Mouse (Mus musculus): ENCODE results near the gene Slc25a34.

GRCm38 (mm10) chr4:141614946-141615345 is 8.7 kb downstream of the Slc25a34 start:
- TF ChIP-seq GATA1 (IDR thresholded peaks at IDR 0.05; ENCODE audit: low read length) (no peak), TAL1 (IDR thresholded peaks at IDR 0.05; ENCODE audit: low read length) (no peak)
